ENCODE assay signal across 18 mouse cellular contexts in genomic region chr4:150456452-150456851, GRCm38 (mm10).
DNase-seq lines count a peak whose midpoint lies in the region; ATAC-seq lines count a peak whose summit lies in the region.
"Had no signal": no experiment of that assay in that cellular context is flagged by ENCODE, and none has a peak within 500 bp of the region (broad histone marks: within the 10 kb centered on the region; RNA-seq: fewer than 3 reads in every experiment).

No protein-coding gene starts in this region.

- peak; percentile 24 for DNase-seq in embryo, embryonic 11 days
- no peak for DNase-seq in embryo, embryonic 10.5 days (ENCODE audit: low spot score)
- DNase-seq in kidney, adult 8-10 months = no peak
- no peak for DNase-seq in cerebellum, adult 9-10 months
- no peak for DNase-seq in spleen, postnatal 14 days (ENCODE audit: low spot score in 2 of 2)
- DNase-seq: adrenal gland, postnatal 10 days; cerebellum, adult 18-20 months; gastrocnemius, postnatal 25 days; kidney, postnatal 25 days; layer of hippocampus, adult 9-11 months; lung, adult 2 months; lung, postnatal 4 days; thymus, adult 18-20 months had no signal

- H3K36me3 ChIP-seq in kidney, embryonic 14.5 days (ENCODE audit: control insufficient read depth, insufficient read depth, low read length) = no peaks in the 10 kb centered on the region
- no peaks in the 10 kb centered on the region for H3K36me3 ChIP-seq in hindbrain, embryonic 15.5 days
- H3K36me3 ChIP-seq in neural tube, embryonic 13.5 days = no peaks in the 10 kb centered on the region
- H3K36me3 ChIP-seq: embryonic facial prominence, embryonic 15.5 days; limb, embryonic 15.5 days had no signal

- no peak overlapping the region for H3K4me3 ChIP-seq in kidney, embryonic 14.5 days (ENCODE audit: low read length)
- no peak overlapping the region for H3K4me3 ChIP-seq in hindbrain, embryonic 15.5 days
- no peak overlapping the region for H3K4me3 ChIP-seq in neural tube, embryonic 13.5 days
- H3K4me3 ChIP-seq: embryonic facial prominence, embryonic 15.5 days; limb, embryonic 15.5 days had no signal

- H3K27ac ChIP-seq in kidney, embryonic 14.5 days (ENCODE audit: low read depth, low read length) = no peak overlapping the region
- peak overlapping the region; percentile 43; the same call in 1 of the 2 replicates for H3K27ac ChIP-seq in hindbrain, embryonic 15.5 days (replicated peaks)
- H3K27ac ChIP-seq in neural tube, embryonic 13.5 days (replicated peaks) = peak overlapping the region; percentile 59
- H3K27ac ChIP-seq: embryonic facial prominence, embryonic 15.5 days; limb, embryonic 15.5 days had no signal

- WGBS in kidney, embryonic 14.5 days = 37% methylated on average over 7 of the region's 7 CpGs
- 25% methylated on average over 7 of the region's 7 CpGs for WGBS in hindbrain, embryonic 15.5 days
- WGBS in neural tube, embryonic 13.5 days = 49% methylated on average over 7 of the region's 7 CpGs

- no peaks in the 10 kb centered on the region for H3K27me3 ChIP-seq in kidney, embryonic 14.5 days (ENCODE audit: control insufficient read depth, insufficient read depth, low read length)
- no peaks in the 10 kb centered on the region for H3K27me3 ChIP-seq in hindbrain, embryonic 15.5 days
- H3K27me3 ChIP-seq in neural tube, embryonic 13.5 days = no peaks in the 10 kb centered on the region
- H3K27me3 ChIP-seq: embryonic facial prominence, embryonic 15.5 days; limb, embryonic 15.5 days had no signal

- peaks cover 32% of the 10 kb centered on the region for H3K4me1 ChIP-seq in kidney, embryonic 14.5 days (ENCODE audit: control insufficient read depth, insufficient read depth, low read length)
- peaks cover 48% of the 10 kb centered on the region for H3K4me1 ChIP-seq in hindbrain, embryonic 15.5 days (replicated peaks)
- H3K4me1 ChIP-seq in neural tube, embryonic 13.5 days (replicated peaks) = peaks cover 79% of the 10 kb centered on the region

- peak; percentile 61 for ATAC-seq in kidney, embryonic 14.5 days (ENCODE audit: low FRiP score, low TSS enrichment)
- ATAC-seq in hindbrain, embryonic 15.5 days (ENCODE audit: low FRiP score, low read depth) = no peak
- ATAC-seq in neural tube, embryonic 13.5 days (ENCODE audit: low read depth) = no peak

- H3K9me3 ChIP-seq in kidney, embryonic 14.5 days (ENCODE audit: control insufficient read depth, low read length) = no peaks in the 10 kb centered on the region
- no peaks in the 10 kb centered on the region for H3K9me3 ChIP-seq in hindbrain, embryonic 15.5 days
- H3K9me3 ChIP-seq in neural tube, embryonic 13.5 days = no peaks in the 10 kb centered on the region
- H3K9me3 ChIP-seq: embryonic facial prominence, embryonic 15.5 days; limb, embryonic 15.5 days had no signal

- H3K4me2 ChIP-seq in kidney, embryonic 14.5 days (replicated peaks; ENCODE audit: low read depth, low read length) = no peak overlapping the region
- no peak overlapping the region for H3K4me2 ChIP-seq in hindbrain, embryonic 15.5 days
- H3K4me2 ChIP-seq in neural tube, embryonic 13.5 days = no peak overlapping the region
- H3K4me2 ChIP-seq: embryonic facial prominence, embryonic 15.5 days; limb, embryonic 15.5 days had no signal

- no peak overlapping the region for H3K9ac ChIP-seq in kidney, embryonic 14.5 days (ENCODE audit: low read depth, low read length)
- H3K9ac ChIP-seq in hindbrain, embryonic 15.5 days = no peak overlapping the region
- H3K9ac ChIP-seq in neural tube, embryonic 13.5 days = peak overlapping the region; percentile 17; the same call in 1 of the 2 replicates
- H3K9ac ChIP-seq: embryonic facial prominence, embryonic 15.5 days; limb, embryonic 15.5 days had no signal
